Mouse (Mus musculus): ENCODE measurements around the gene Gm3336.

DNA sequence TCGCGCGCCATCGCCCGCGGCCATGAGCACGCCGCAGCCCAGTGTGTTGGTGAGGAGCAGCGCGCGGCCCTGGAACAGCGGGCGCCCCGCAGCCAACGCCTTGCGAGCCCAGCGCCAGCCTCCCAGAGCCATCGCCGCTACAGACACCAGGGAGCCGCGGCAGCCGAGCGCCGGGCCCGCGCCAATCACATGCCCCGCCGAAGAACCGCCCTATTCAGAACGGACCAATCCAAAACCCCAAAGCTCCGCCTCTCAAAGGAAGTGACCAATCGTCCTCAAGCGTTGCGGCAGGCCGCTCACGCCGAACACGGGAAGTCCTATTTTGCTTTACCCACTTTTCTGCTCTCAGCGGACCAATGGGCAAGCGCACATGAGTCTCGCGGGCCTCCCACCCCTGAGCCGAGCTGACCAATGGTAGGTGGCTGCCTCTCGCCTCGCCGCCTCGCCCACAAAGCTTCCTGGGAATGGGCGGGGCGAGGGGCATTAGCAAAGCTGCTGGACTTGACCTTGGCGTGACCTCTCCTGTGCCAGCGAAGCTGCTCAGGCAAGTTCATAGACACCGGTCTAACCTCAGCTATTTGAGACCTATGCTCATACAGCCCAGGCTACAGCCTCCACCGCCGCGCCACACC lies 42.5 kb downstream of the Gm3336 start, which contains the start of gene Mpv17l2:
- TF ChIP-seq ZNF384 (IDR thresholded peaks at IDR 0.05; ENCODE audit: low read depth, low read length): no peak
- TF ChIP-seq ZC3H11A (IDR thresholded peaks at IDR 0.05; ENCODE audit: borderline replicate concordance, low read depth, low read length): no peak
- peak; percentile 32; the same call in 1 of the 2 replicates for TF ChIP-seq HCFC1 (IDR thresholded peaks at IDR 0.05; ENCODE audit: borderline replicate concordance, insufficient read depth, low read length)
- TF ChIP-seq MAFK (IDR thresholded peaks at IDR 0.05; ENCODE audit: insufficient read depth, low read depth, low read length): no peak

Measured in ES-E14 (cell line).